Mouse (Mus musculus) limb, embryonic 12.5 days (tissue): ENCODE data around the gene Ehd3. TPM values are rescaled to one million over a fixed set of nuclear protein-coding genes. Genes with fewer than 3 reads are reported as not detected.

Experiments used
- ATAC-seq: fragments of 200-750 bp; cut with Nextera tagmentation; 2 replicates; pipeline ENCODE4 v1.8.0; 2017; ENCODE audit warnings: low read depth, moderate TSS enrichment; ENCODE audit not compliant: insufficient number of reproducible peaks, insufficient read depth, low FRiP score, low TSS enrichment
- H3K27ac ChIP-seq: fragments of 300-500 bp; sonication (generic); 2 replicates; pipeline ENCODE4 v1.5.1; 2016; ENCODE audit warnings: mild to moderate bottlenecking, moderate library complexity
- H3K27me3 ChIP-seq: fragments of 300-500 bp; sonication (generic); 2 replicates; pipeline ENCODE4 v1.6.1; 2016; ENCODE audit warnings: mild to moderate bottlenecking, moderate library complexity
- H3K36me3 ChIP-seq: fragments of 300-500 bp; sonication (generic); 2 replicates; pipeline ENCODE4 v1.6.1; 2016; ENCODE audit warnings: mild to moderate bottlenecking, moderate library complexity
- H3K4me1 ChIP-seq: fragments of 300-500 bp; sonication (generic); replicated peaks from 2 replicates; pipeline ENCODE4 v1.6.1; 2016
- H3K4me2 ChIP-seq: fragments of 300-500 bp; sonication (generic); 2 replicates; pipeline ENCODE4 v1.6.1; 2016; ENCODE audit warnings: mild to moderate bottlenecking, moderate library complexity
- H3K4me3 ChIP-seq: fragments of 300-500 bp; sonication (generic); replicated peaks from 2 replicates; pipeline ENCODE4 v1.5.1; 2016; ENCODE audit warnings: mild to moderate bottlenecking
- H3K9ac ChIP-seq: fragments of 300-500 bp; sonication (generic); replicated peaks from 2 replicates; pipeline ENCODE4 v1.6.1; 2016; ENCODE audit warnings: mild to moderate bottlenecking, moderate library complexity
- H3K9me3 ChIP-seq: fragments of 300-500 bp; sonication (generic); 2 replicates; pipeline ENCODE4 v1.6.1; 2016; ENCODE audit warnings: mild to moderate bottlenecking, moderate library complexity
- WGBS: fragments of 180-500 bp; shearing (Covaris S2); methylation state at CpG from one replicate; pipeline ENCODE4 v1.1.7; 2016; 5-methylcytosine and 5-hydroxymethylcytosine counted together
- polyA plus RNA-seq: library from polyadenylated mRNA; unstranded; fragments of >200 nt; fragmentation: Nextera tagmentation; extraction: Ambion mirVana; gene quantifications from 2 replicates; pipeline ENCODE4 v1.2.1, GENCODE M21; 2016

Gene Ehd3
- polyA plus RNA-seq, 1 experiment from 2014 or later: 6.4 TPM

DNA sequence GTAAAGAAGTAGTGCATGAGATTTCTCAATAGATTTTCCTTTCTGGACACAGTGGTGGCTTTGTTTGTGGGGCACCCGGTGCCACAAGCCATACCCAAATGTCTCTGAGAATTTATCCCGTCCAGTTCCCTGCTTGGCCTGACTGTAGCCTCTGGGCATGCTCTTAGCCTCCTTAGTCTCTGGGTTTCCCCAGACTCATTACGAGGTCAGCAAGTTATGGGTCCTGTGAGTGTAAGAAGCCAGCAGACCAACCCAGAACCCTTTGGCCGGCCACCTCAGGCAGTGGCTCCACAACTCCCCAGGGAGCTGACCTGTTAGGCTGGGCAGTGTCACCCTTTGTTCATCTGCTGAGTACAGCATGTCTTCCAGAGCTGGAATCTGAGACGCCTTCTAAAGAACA is 7.6 kb downstream of the Ehd3 start:
- no peaks in the 10 kb centered on the region for H3K36me3 ChIP-seq
- no peaks in the 10 kb centered on the region for H3K27me3 ChIP-seq
- H3K4me3 ChIP-seq: no peak overlapping the region
- H3K9me3 ChIP-seq: no peaks in the 10 kb centered on the region
- no peak overlapping the region for H3K4me2 ChIP-seq
- 63% methylated on average over 5 of the region's 5 CpGs for WGBS
- peaks cover 14% of the 10 kb centered on the region; the same call in 1 of the 2 replicates for H3K4me1 ChIP-seq
- H3K9ac ChIP-seq: no peak overlapping the region
- ATAC-seq: 0 out of 2 replicates have a peak, but pooled peaks have one; percentile 54
- H3K27ac ChIP-seq: peak overlapping the region; percentile 42; the same call in 1 of the 2 replicates

DNA sequence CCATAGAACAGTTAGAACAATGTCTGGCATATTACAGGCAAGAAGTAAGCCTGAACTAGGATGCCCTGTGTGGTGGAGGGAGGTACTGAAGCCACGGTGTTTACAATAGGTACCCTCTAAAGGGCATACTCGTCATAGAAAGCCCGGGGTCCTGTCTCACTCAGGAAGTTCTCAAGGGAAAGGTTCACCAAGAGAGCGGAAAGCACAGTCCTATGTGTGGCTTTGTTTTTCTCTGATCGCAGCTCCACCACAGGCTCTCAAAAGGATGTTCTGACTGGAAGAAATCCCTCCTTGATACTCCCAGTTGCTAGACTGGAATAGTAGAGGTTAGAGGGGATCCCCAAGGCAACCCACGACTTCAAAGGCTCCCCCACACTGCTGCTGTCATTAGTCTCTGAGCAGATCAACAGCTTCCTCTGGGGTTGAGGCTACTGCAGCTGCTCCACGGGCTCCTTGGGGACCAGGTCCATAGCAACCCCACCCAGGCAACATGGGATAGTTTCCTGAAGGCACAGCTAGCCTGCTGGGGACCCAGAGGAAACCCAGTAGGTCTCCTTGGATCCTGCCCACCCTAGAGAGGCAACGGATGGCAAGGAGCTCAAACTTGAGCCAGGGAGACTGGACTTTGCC is 9.2 kb downstream of the Ehd3 start:
- WGBS: 75% methylated on average over 8 of the region's 8 CpGs
- no peak overlapping the region for H3K9ac ChIP-seq
- H3K27ac ChIP-seq: no peak overlapping the region
- no peak overlapping the region for H3K4me3 ChIP-seq
- H3K4me2 ChIP-seq: no peak overlapping the region
- no peaks in the 10 kb centered on the region for H3K36me3 ChIP-seq
- peaks cover 13% of the 10 kb centered on the region; the same call in 1 of the 2 replicates for H3K4me1 ChIP-seq
- no peak for ATAC-seq
- no peaks in the 10 kb centered on the region for H3K27me3 ChIP-seq
- no peaks in the 10 kb centered on the region for H3K9me3 ChIP-seq

- H3K9me3 ChIP-seq: no peaks in the 10 kb centered on the region
- H3K4me3 ChIP-seq: no peak overlapping the region
- H3K27me3 ChIP-seq: no peaks in the 10 kb centered on the region
- 78% methylated on average over 6 of the region's 6 CpGs for WGBS
- no peak overlapping the region for H3K27ac ChIP-seq
- no peak overlapping the region for H3K4me2 ChIP-seq
- no peaks in the 10 kb centered on the region for H3K36me3 ChIP-seq
- H3K9ac ChIP-seq: no peak overlapping the region
- peaks cover 4% of the 10 kb centered on the region; the same call in 1 of the 2 replicates for H3K4me1 ChIP-seq
- no peak for ATAC-seq
Measured at GRCm38 (mm10) chr17:73814500-73815190, 10.7 kb downstream of the Ehd3 start.

GRCm38 (mm10) chr17:73817697-73818380 is 13.9 kb downstream of the Ehd3 start:
- no peaks in the 10 kb centered on the region for H3K36me3 ChIP-seq
- 80% methylated on average over 9 of the region's 9 CpGs for WGBS
- no peaks in the 10 kb centered on the region for H3K9me3 ChIP-seq
- H3K4me3 ChIP-seq: no peak overlapping the region
- no peak overlapping the region for H3K27ac ChIP-seq
- H3K9ac ChIP-seq: no peak overlapping the region
- H3K4me1 ChIP-seq: peaks cover 4% of the 10 kb centered on the region; the same call in 1 of the 2 replicates
- no peaks in the 10 kb centered on the region for H3K27me3 ChIP-seq
- no peak for ATAC-seq
- H3K4me2 ChIP-seq: no peak overlapping the region

- Histone ChIP-seq H3K4me1 (peaks cover 6% of the 10 kb centered on the region), H3K4me2 (no peak overlapping the region), H3K36me3 (no peaks in the 10 kb centered on the region), H3K9ac (no peak overlapping the region), H3K27ac (no peak overlapping the region), H3K9me3 (no peaks in the 10 kb centered on the region), H3K4me3 (no peak overlapping the region), H3K27me3 (no peaks in the 10 kb centered on the region)
- ATAC-seq: no peak
- WGBS: 80% methylated on average over 4 of the region's 4 CpGs
Measured at GRCm38 (mm10) chr17:73818936-73819335, 15.0 kb downstream of the Ehd3 start.

GRCm38 (mm10) chr17:73820726-73821125 is 16.8 kb downstream of the Ehd3 start:
- 83% methylated on average over 4 of the region's 4 CpGs for WGBS
- ATAC-seq: no peak

DNA sequence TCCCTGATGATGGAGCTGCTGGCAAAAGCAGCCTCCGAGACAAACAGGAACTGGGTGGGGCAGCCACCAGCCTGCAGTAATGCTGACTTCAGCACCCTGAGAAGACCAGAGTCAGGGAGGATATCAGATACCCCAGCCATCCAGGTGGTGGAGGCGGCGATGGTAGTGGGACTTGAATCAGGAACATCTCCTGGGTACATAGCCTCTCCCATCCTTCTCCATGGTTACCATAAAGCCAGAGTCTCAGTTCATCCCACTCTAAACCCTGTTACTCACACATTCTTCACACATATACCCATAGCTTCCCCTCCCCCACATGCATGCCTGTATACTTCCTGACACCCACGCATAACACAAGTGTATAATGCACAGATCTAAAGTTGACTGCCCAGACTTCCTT is 18.3 kb downstream of the Ehd3 start:
- Histone ChIP-seq H3K9me3 (no peaks in the 10 kb centered on the region), H3K9ac (no peak overlapping the region), H3K4me2 (no peak overlapping the region), H3K4me1 (peaks cover 7% of the 10 kb centered on the region), H3K27me3 (no peaks in the 10 kb centered on the region), H3K4me3 (no peak overlapping the region), H3K27ac (no peak overlapping the region), H3K36me3 (peaks cover 3% of the 10 kb centered on the region; the same call in 1 of the 2 replicates)
- no peak for ATAC-seq
- 85% methylated on average over 4 of the region's 4 CpGs for WGBS

More at GRCm38 (mm10) chr17:73820726-73821125, 16.8 kb downstream of the Ehd3 start:
- Histone ChIP-seq H3K27me3 (no peaks in the 10 kb centered on the region), H3K9ac (no peak overlapping the region), H3K27ac (no peak overlapping the region), H3K4me1 (peaks cover 7% of the 10 kb centered on the region), H3K9me3 (no peaks in the 10 kb centered on the region), H3K36me3 (no peaks in the 10 kb centered on the region), H3K4me2 (no peak overlapping the region), H3K4me3 (no peak overlapping the region)

GRCm38 (mm10) chr17:73823121-73824021 is 19.4 kb downstream of the Ehd3 start:
- Histone ChIP-seq H3K27ac (no peak overlapping the region), H3K4me1 (peaks cover 7% of the 10 kb centered on the region), H3K4me2 (no peak overlapping the region), H3K9ac (no peak overlapping the region), H3K4me3 (no peak overlapping the region), H3K27me3 (no peaks in the 10 kb centered on the region), H3K36me3 (peaks cover 14% of the 10 kb centered on the region), H3K9me3 (no peaks in the 10 kb centered on the region)
- ATAC-seq: no peak
- WGBS: 66% methylated on average over 17 of the region's 17 CpGs

DNA sequence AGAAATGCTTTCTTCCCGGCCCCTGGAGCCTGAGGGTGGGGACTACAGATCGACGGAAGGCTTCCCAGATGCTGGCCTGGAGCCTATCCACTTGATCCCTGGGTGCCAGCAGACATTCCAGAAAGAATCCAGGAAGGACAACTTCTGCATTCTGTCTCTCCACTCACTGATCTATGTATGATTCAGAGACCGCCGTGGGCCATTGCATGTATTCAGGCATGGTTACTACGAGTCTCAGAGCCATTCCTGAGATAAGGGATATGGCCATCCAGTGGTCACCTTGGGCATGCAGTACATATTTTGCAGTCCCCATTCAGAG is 20.0 kb downstream of the Ehd3 start:
- no peaks in the 10 kb centered on the region for H3K9me3 ChIP-seq
- no peaks in the 10 kb centered on the region for H3K27me3 ChIP-seq
- ATAC-seq: no peak
- no peak overlapping the region for H3K9ac ChIP-seq
- no peak overlapping the region for H3K4me3 ChIP-seq
- H3K4me2 ChIP-seq: no peak overlapping the region
- no peak overlapping the region for H3K27ac ChIP-seq
- H3K36me3 ChIP-seq: peaks cover 20% of the 10 kb centered on the region
- 55% methylated on average over 6 of the region's 6 CpGs for WGBS
- peaks cover 7% of the 10 kb centered on the region for H3K4me1 ChIP-seq

DNA sequence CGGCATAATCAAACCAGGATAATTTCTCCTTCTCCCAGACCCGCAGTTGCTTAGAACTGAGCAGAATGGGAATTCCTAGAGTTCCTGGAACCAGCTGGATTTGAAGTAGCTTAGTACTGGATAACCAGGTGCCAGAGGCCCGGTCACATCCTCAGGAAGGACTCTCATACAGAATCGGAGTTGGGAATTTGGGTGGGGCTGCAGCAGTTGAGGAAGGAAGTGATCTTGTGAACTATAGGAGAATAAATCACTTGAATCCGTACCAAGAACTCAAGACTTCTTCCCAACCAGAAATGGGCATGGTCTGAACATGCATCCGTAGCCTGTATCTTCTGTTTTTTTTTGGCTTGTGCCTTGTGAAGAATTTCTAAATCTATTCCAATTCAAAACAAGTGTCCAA is 22.2 kb downstream of the Ehd3 start:
- Histone ChIP-seq H3K36me3 (peaks cover 33% of the 10 kb centered on the region), H3K27me3 (no peaks in the 10 kb centered on the region), H3K4me1 (peaks cover 7% of the 10 kb centered on the region), H3K4me3 (no peak overlapping the region), H3K4me2 (no peak overlapping the region), H3K9me3 (no peaks in the 10 kb centered on the region), H3K9ac (no peak overlapping the region), H3K27ac (no peak overlapping the region)
- ATAC-seq: no peak
- WGBS: 94% methylated on average over 6 of the region's 6 CpGs

- 94% methylated on average over 11 of the region's 11 CpGs for WGBS
- Histone ChIP-seq H3K27me3 (no peaks in the 10 kb centered on the region), H3K36me3 (peaks cover 39% of the 10 kb centered on the region), H3K4me1 (peaks cover 7% of the 10 kb centered on the region), H3K9ac (no peak overlapping the region), H3K4me3 (no peak overlapping the region), H3K27ac (no peak overlapping the region), H3K4me2 (no peak overlapping the region), H3K9me3 (no peaks in the 10 kb centered on the region)
- ATAC-seq: no peak
Measured at GRCm38 (mm10) chr17:73827446-73827845, 23.5 kb downstream of the Ehd3 start.
